Mouse (Mus musculus) liver, postnatal 0 days (tissue): Measurements from ENCODE around the gene Prlhr.

Source experiments
- CTCF ChIP-seq: sonication (generic); IDR thresholded peaks from 2 replicates; pipeline ENCODE4 v1.5.1; 2016; ENCODE audit warnings: antibody characterized with exemption, low read depth
- EP300 ChIP-seq: IDR thresholded peaks from 2 replicates; pipeline ENCODE4 v1.6.1; 2016; ENCODE audit warnings: antibody characterized with exemption, low read depth, mild to moderate bottlenecking

- TF ChIP-seq EP300 = no peak
- TF ChIP-seq CTCF = no peak
Measured at GRCm38 (mm10) chr19:60500209-60500608, 32.1 kb upstream of the Prlhr start.
